Mouse (Mus musculus): ENCODE data around the gene Gm8237. TPM values are rescaled to one million over a fixed set of nuclear protein-coding genes. Genes with fewer than 3 reads are reported as not detected.
"Not testable (repeated sequence)": the region's sequence is repeated elsewhere in the genome, so short reads cannot be mapped to it uniquely, and the experiment has no call there.

Gene Gm8237
- total RNA-seq, 1 experiment = 0.13 TPM

DNA sequence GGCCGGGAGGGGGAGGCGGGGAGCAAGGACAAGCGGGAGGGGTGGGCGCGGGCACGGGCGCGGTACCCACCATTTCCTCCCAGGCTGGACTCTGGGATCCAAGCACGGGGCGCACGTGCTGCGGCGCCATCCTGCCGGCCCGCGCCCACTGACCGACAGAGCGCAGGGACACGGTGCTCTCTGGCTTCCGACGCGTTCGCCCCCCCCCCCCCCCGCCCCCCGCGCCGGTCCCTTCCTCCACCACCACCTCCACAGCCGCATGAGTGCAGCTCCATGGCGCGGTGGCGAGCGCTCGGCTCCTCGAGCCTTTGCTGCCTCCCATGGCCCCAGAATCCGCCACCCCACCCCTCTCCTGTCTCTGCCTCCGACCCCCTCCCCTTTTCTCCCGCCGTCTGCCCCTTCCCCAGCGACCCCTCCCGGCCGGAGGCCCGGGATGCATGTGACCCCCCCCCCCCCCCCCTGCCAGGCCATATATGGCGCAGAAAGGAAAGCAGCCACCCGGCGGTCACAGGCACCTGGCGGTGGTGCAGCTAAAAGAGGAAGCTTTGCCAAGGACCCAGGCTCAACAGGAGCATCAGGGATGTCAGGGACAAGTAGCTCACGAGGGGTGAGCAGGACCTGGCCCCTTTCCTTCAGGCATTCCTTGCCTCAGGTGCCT lies 67.4 kb downstream of the Gm8237 start:
- H3K36me3 ChIP-seq (ENCODE audit: control insufficient read depth, insufficient read depth, low read length, poor library complexity, severe bottlenecking); H3K27ac ChIP-seq (ENCODE audit: insufficient read depth, low read depth, low read length, poor library complexity, severe bottlenecking); H3K4me3 ChIP-seq (ENCODE audit: insufficient read depth in 1 of 2, low read depth in 1 of 2, low read length in 2 of 2, poor library complexity in 1 of 2, severe bottlenecking in 1 of 2); DNase-seq (ENCODE audit: low read depth, low spot score); H3K9ac ChIP-seq (ENCODE audit: insufficient read depth, low read depth, low read length, poor library complexity, severe bottlenecking); H3K4me1 ChIP-seq (ENCODE audit: control insufficient read depth in 2 of 2, insufficient read depth in 2 of 2, low read length in 2 of 2, poor library complexity in 1 of 2); H3K9me3 ChIP-seq (ENCODE audit: control insufficient read depth, insufficient read depth, low read depth, low read length); in situ Hi-C loops (cut with MboI; ENCODE audit: low sequenced_read_pairs in 2 of 2, unreplicated experiment in 2 of 2): not testable (repeated sequence)

Other genes starting within 250 kb of the Gm8237 start
- not detected in 2 replicates for gene Gm8265, start 247.4 kb downstream of the Gm8237 start, total RNA-seq (2012; rRNA removed)
- gene Gm9603, start 192.9 kb downstream of the Gm8237 start, total RNA-seq (2012; rRNA removed) = not detected in 2 replicates
- 1.4 and 2.9 TPM in 2 replicates for gene Gm3373, start 138.8 kb downstream of the Gm8237 start, total RNA-seq (2012; rRNA removed)
- gene Gm3383, start 72.4 kb downstream of the Gm8237 start, total RNA-seq (2012; rRNA removed) = 8.6 and 12.5 TPM in 2 replicates
- 0.21 TPM in 1 of 2 replicates, not detected in the other for gene Gm3424, start 50.1 kb downstream of the Gm8237 start, total RNA-seq (2012; rRNA removed)
- 0.37 and 0.40 TPM in 2 replicates for gene Gm3248, start 81.4 kb upstream of the Gm8237 start, total RNA-seq (2012; rRNA removed)
- 0.95 and 0.98 TPM in 2 replicates for gene Gm3453, start 98.8 kb upstream of the Gm8237 start, total RNA-seq (2012; rRNA removed)
- gene Gm6337, start 177.9 kb upstream of the Gm8237 start, total RNA-seq (2012; rRNA removed) = 0.32 TPM in 1 of 2 replicates, not detected in the other
- gene Gm8206, start 213.6 kb upstream of the Gm8237 start, total RNA-seq (2012; rRNA removed) = 1.3 and 1.7 TPM in 2 replicates
- gene Gm3468, start 228.3 kb upstream of the Gm8237 start, total RNA-seq (2012; rRNA removed) = 0.09 TPM in 1 of 2 replicates, not detected in the other
- not detected in 2 replicates for gene Gm3476, start 245.4 kb upstream of the Gm8237 start, total RNA-seq (2012; rRNA removed)